Mouse (Mus musculus): ENCODE measurements around the gene Ptprr. TPM values are rescaled to one million over a fixed set of nuclear protein-coding genes. Genes with fewer than 3 reads are reported as not detected.

Gene Ptprr
- total RNA-seq, 1 experiment from 2014 or later, result 4.5 TPM

Other genes with a start within 250 kb of the Ptprr start
- 2.3 and 2.7 TPM in 2 replicates for gene Tspan8, start 201.4 kb upstream of the Ptprr start, total RNA-seq (2021)
- not detected in 2 replicates for gene 4933416C03Rik, start 95.7 kb downstream of the Ptprr start, total RNA-seq (2021)

All from adrenal gland, postnatal 14 days (tissue).